Mouse (Mus musculus): ENCODE data around the gene Tfap2a. TPM values are rescaled to one million over a fixed set of nuclear protein-coding genes. Genes with fewer than 3 reads are reported as not detected.

The Tfap2a gene
- total RNA-seq, 2 experiments from 2014 or later = 0.50 to 0.57 TPM

DNA sequence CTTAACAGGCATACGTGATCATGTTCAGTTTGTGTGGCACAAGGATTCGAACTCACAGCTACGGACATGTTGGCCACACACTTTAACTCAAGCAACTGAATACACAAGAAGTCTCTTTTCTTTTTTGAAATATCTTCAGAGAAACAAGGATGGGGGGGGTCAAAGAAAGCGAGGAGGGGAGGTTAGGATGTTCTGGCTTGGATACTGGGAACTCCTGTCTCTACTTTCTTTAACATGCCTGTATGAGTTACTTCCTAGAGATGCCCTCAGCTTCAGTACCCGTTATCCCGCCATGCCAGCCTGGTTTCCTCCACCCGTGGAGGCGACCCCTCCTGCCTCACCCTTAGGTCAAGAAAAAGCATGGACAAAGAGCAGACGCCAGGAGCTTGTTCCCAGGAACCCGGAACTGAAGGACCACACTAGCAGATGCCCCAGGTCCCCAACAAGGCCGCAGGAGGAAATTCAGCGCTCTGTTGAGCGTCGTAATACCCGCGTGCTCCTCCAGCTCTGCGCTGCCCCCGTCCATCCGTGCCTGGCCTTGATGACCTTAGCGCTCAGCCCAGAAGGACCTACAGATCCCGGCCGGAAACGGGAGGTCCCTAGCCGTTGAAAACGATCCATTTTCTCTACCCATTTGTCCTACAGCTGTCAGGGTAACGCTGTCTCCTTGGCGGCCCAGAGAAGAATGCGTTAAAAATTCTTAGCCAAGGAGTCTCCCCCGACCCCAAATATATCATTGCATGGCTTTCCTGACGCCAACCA is 35.6 kb downstream of the Tfap2a start:
- intact Hi-C loops (cut with DNase I) = no loop called here
- no peak for DNase-seq (ENCODE audit: low spot score in 2 of 2)

DNA sequence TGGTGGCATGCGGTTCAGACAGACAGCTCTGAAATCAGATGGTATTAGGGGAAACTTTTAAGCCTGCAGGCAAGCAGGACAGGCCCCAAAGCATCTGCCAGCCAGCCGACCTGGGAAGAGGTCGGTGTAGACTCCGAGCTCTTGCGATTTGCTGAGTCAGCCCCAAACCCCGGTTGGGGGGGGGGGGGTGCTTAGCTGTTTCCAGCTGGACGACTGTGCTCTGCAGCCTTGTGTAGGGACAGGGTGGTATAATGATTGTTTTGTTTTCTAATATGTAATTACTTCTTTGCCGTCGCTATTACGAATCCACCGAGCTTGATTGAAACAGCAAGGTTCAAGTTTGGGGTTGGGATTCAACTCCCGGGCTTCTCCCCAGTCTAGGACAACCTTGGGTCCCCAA is 36.5 kb downstream of the Tfap2a start:
- intact Hi-C loops (cut with DNase I) = no loop called here

DNA sequence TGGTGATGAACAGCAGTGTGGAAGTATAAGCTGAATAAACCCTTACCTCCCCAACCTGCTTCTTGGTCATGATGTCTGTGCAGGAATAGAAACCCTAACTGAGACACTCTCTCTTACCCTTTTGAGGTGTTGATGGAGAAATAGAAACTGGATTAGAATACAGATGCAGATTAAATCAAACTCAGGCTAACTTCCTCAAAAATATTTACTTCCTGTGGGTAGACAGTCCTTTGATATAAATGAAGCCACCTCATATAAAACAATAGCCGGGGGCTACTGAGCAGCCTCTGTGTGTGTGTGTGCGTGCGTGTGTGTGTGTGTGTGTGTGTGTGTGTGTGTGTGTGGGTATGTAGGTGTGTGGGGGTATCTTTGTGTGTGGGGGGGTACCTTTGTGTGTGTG is 52.4 kb downstream of the Tfap2a start:
- DNase-seq (ENCODE audit: low spot score in 2 of 2) = no peak
- intact Hi-C loops (cut with DNase I) = no loop called here

More for the DNA sequence above, 36.5 kb downstream of the Tfap2a start:
- no peak for DNase-seq (ENCODE audit: low spot score in 2 of 2)

- intact Hi-C loops (cut with DNase I) = no loop called here
- no peak for DNase-seq (ENCODE audit: low spot score in 2 of 2)
These were observed 61.4 kb downstream of the Tfap2a start for GRCm38 (mm10) chr13:40676730-40677129.

Other genes with a start within 250 kb of the Tfap2a start
- 10 to 100 TPM; 17.3 to 17.7 TPM for gene Gcnt2, start 121.4 kb upstream of the Tfap2a start, total RNA-seq (2021)